Mouse (Mus musculus): ENCODE results near the gene Crhr2. TPM values are rescaled to one million over a fixed set of nuclear protein-coding genes. Genes with fewer than 3 reads are reported as not detected.

Gene Crhr2
- total and polyA plus RNA-seq, 3 experiments = not detected

- H3K4me1 ChIP-seq (ENCODE audit: control insufficient read depth in 1 of 2, insufficient read depth in 2 of 2) = no peaks in the 10 kb centered on the region
- DNase-seq (ENCODE audit: extremely low read depth) = no peak
- H3K27ac ChIP-seq (ENCODE audit: insufficient read depth, low read depth) = no peak overlapping the region
- H3K36me3 ChIP-seq (replicated peaks in 1 of 2; ENCODE audit: control insufficient read depth in 1 of 2, insufficient read depth in 1 of 2, low read length in 1 of 2) = no peaks in the 10 kb centered on the region
- no peak overlapping the region for H3K4me3 ChIP-seq (replicated peaks in 1 of 3; ENCODE audit: low read depth in 2 of 3, low read length in 2 of 3, poor library complexity in 1 of 3)
- H3K27me3 ChIP-seq (replicated peaks) = peaks cover 44% of the 10 kb centered on the region
- TF ChIP-seq PAX5 (IDR thresholded peaks at IDR 0.05; ENCODE audit: low read length) (no peak), ZKSCAN1 (IDR thresholded peaks at IDR 0.05; ENCODE audit: borderline replicate concordance, low read depth, low read length) (no peak), RAD21 (IDR thresholded peaks at IDR 0.05; ENCODE audit: low read depth, low read length) (no peak), MAFK (IDR thresholded peaks at IDR 0.05; ENCODE audit: insufficient replicate concordance, low read length) (no peak)
- no peak overlapping the region for H3K4me2 ChIP-seq (ENCODE audit: insufficient read depth, low read depth, poor library complexity, severe bottlenecking)
- H3K9ac ChIP-seq (ENCODE audit: insufficient read depth, low read depth) = no peak overlapping the region
- in situ Hi-C loops (cut with MboI; ENCODE audit: low pct_ligation_motif_present, low pct_unique_long_range_greater_than_20kb, low sequenced_read_pairs) (no loop called here), dilution Hi-C loops (cut with MboI; ENCODE audit: extremely low pct_ligation_motif_present, extremely low pct_unique_long_range_greater_than_20kb, low sequenced_read_pairs) (no loop called here)
- no peaks in the 10 kb centered on the region for H3K79me2 ChIP-seq (replicated peaks; ENCODE audit: control insufficient read depth, extremely low read depth, insufficient read depth, poor library complexity, severe bottlenecking)
- H3K9me3 ChIP-seq (replicated peaks; ENCODE audit: low read length) = peaks cover 3% of the 10 kb centered on the region
Observed at GRCm38 (mm10) chr6:55133425-55133824, 609 bp upstream of the Crhr2 start.

GRCm38 (mm10) chr6:55131301-55131700 lies 1.5 kb downstream of the Crhr2 start:
- Histone ChIP-seq H3K27ac (ENCODE audit: insufficient read depth, low read depth) (no peak overlapping the region), H3K79me2 (replicated peaks; ENCODE audit: control insufficient read depth, extremely low read depth, insufficient read depth, poor library complexity, severe bottlenecking) (no peaks in the 10 kb centered on the region), H3K9me3 (replicated peaks; ENCODE audit: low read length) (peaks cover 3% of the 10 kb centered on the region), H3K4me2 (ENCODE audit: insufficient read depth, low read depth, poor library complexity, severe bottlenecking) (no peak overlapping the region), H3K4me1 (ENCODE audit: control insufficient read depth in 1 of 2, insufficient read depth in 2 of 2) (no peaks in the 10 kb centered on the region), H3K36me3 (replicated peaks in 1 of 2; ENCODE audit: control insufficient read depth in 1 of 2, insufficient read depth in 1 of 2, low read length in 1 of 2) (no peaks in the 10 kb centered on the region), H3K27me3 (replicated peaks) (peaks cover 50% of the 10 kb centered on the region), H3K4me3 (replicated peaks in 1 of 3; ENCODE audit: low read depth in 2 of 3, low read length in 2 of 3, poor library complexity in 1 of 3) (no peak overlapping the region), H3K9ac (ENCODE audit: insufficient read depth, low read depth) (no peak overlapping the region)
- no peak for DNase-seq (ENCODE audit: extremely low read depth)
- TF ChIP-seq MAFK (IDR thresholded peaks at IDR 0.05; ENCODE audit: insufficient replicate concordance, low read length) (no peak), JUN (IDR thresholded peaks at IDR 0.05; ENCODE audit: insufficient read depth, low read depth, low read length) (no peak), EP300 (IDR thresholded peaks at IDR 0.05; ENCODE audit: low read length) (no peak), JUND (conservative IDR thresholded peaks at IDR 0.05; ENCODE audit: low read depth, low read length) (no peak), ETS1 (conservative IDR thresholded peaks at IDR 0.05; ENCODE audit: low read depth, low read length) (no peak), SMC3 (IDR thresholded peaks at IDR 0.05; ENCODE audit: low read depth, low read length) (no peak), ELF1 (IDR thresholded peaks at IDR 0.05; ENCODE audit: low read depth, low read length) (no peak), HCFC1 (IDR thresholded peaks at IDR 0.05; ENCODE audit: low read depth, low read length) (no peak), CHD2 (IDR thresholded peaks at IDR 0.05; ENCODE audit: low read length) (no peak), ZMIZ1 (IDR thresholded peaks at IDR 0.05; ENCODE audit: low read depth, low read length) (no peak), POLR2AphosphoS2 (IDR thresholded peaks at IDR 0.05; ENCODE audit: low read depth, low read length) (no peak), NRF1 (IDR thresholded peaks at IDR 0.05; ENCODE audit: low read depth, low read length) (no peak), MAZ (IDR thresholded peaks at IDR 0.05; ENCODE audit: low read depth, low read length) (no peak), RCOR1 (conservative IDR thresholded peaks at IDR 0.05; ENCODE audit: low read depth, low read length) (no peak), IRF4 (IDR thresholded peaks at IDR 0.05; ENCODE audit: low read depth, low read length) (no peak), USF1 (IDR thresholded peaks at IDR 0.05; ENCODE audit: low read depth, low read length) (no peak), TBP (conservative IDR thresholded peaks at IDR 0.05; ENCODE audit: low read depth, low read length) (no peak), E2F4 (IDR thresholded peaks at IDR 0.05; ENCODE audit: insufficient replicate concordance, low read depth, low read length) (no peak)
- in situ Hi-C loops (cut with MboI; ENCODE audit: low pct_ligation_motif_present, low pct_unique_long_range_greater_than_20kb, low sequenced_read_pairs) (no loop called here), dilution Hi-C loops (cut with MboI; ENCODE audit: extremely low pct_ligation_motif_present, extremely low pct_unique_long_range_greater_than_20kb, low sequenced_read_pairs) (no loop called here)

Data from CH12.LX (cell line).